Mouse (Mus musculus) small intestine, adult 2 months (tissue): ENCODE data around the gene Hoxa10.

ENCODE experiments used
- CTCF ChIP-seq: fragments of 200-500 bp; IDR thresholded peaks from 2 replicates; pipeline ENCODE4 v1.5.1; 2012; ENCODE audit warnings: low read depth, mild to moderate bottlenecking, control low read depth, inconsistent platforms, low read length, moderate library complexity, mixed read lengths; ENCODE audit not compliant: insufficient replicate concordance, insufficient read length; ENCODE audit errors: extremely low read depth
- POLR2A ChIP-seq: fragments of 200-500 bp; IDR thresholded peaks from 2 replicates; pipeline ENCODE4 v1.6.1; 2012; ENCODE audit warnings: low read depth, mild to moderate bottlenecking, control low read depth, inconsistent platforms, low read length, moderate library complexity

DNA sequence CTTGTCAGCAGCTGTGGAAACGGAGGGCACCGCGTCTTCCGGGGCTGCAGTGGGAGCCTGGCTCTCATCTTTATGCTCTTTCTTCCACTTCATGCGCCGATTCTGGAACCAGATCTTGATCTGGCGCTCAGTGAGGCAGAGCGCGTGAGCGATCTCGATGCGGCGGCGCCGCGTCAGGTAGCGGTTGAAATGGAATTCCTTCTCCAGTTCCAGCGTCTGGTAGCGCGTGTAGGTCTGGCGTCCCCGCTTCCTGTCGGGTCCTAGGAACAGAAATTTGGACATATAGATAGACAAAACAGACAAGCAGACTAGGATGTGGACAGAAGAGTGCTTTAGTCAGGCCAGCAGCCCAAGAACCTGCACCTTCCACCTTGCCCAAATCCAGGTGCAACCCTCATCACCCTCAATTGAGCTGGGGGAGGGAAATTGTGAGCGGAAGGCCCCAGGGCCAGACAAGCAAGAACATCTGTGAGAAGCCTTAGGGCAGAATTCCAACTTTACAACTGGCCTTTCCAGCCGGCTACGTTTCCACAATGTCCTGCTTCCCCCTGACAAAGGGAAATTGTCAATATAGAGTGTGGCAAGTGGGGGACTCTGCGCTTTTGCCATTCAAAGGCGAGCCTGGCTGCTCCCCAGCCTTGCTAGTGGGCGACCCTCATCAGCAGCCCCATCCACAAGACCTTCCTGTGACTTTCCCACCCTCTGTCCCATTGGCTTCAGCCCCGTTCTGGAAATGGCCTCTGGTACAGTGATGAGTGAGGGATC lies 24.7 kb downstream of the Hoxa10 start:
- TF ChIP-seq POLR2A (no peak), CTCF (no peak)
